Mouse (Mus musculus): ENCODE results near the gene Tob1. TPM values are rescaled to one million over a fixed set of nuclear protein-coding genes. Genes with fewer than 3 reads are reported as not detected.

Tob1 gene
- polyA plus RNA-seq, 1 experiment from 2014 or later: 41.2 TPM

DNA sequence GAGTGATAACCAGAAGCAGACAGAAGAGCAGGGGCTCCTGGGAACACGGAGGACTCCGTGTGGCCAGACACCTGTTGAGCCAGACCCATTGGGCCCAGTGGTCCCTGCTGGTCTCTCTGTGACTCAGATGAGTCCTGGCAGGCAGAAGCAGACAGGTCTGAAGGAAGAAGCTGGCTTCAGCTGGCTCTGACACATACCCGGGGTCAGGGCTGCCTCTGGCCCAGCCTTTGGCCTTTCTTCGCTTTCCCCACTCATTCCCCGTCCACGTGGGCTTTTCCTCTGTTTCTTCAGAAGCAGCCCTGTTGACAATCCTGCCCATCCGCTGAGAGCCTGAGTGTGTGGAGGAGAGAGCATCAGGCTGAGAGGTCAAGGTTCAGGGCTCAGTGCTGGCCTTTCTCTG lies 36.0 kb upstream of the Tob1 start:
- peaks cover 14% of the 10 kb centered on the region for H3K4me1 ChIP-seq (ENCODE audit: control insufficient read depth, insufficient read depth, low read length)
- H3K27me3 ChIP-seq (ENCODE audit: control insufficient read depth, insufficient read depth, low read length): no peaks in the 10 kb centered on the region
- 74% methylated on average over 7 of the region's 7 CpGs for WGBS
- no peak overlapping the region for H3K4me3 ChIP-seq (ENCODE audit: low read length)
- no peaks in the 10 kb centered on the region for H3K9me3 ChIP-seq (replicated peaks; ENCODE audit: control insufficient read depth, low read length)
- no peak for ATAC-seq (replicated peaks; ENCODE audit: extremely low read depth, insufficient read depth, low FRiP score)
- peak overlapping the region; percentile 54 for H3K9ac ChIP-seq (ENCODE audit: low read length)
- no peak overlapping the region for H3K4me2 ChIP-seq (ENCODE audit: low read depth, low read length)
- peak overlapping the region; percentile 73 for H3K27ac ChIP-seq (ENCODE audit: low read length)
- no peaks in the 10 kb centered on the region for H3K36me3 ChIP-seq (ENCODE audit: control insufficient read depth, insufficient read depth)

DNA sequence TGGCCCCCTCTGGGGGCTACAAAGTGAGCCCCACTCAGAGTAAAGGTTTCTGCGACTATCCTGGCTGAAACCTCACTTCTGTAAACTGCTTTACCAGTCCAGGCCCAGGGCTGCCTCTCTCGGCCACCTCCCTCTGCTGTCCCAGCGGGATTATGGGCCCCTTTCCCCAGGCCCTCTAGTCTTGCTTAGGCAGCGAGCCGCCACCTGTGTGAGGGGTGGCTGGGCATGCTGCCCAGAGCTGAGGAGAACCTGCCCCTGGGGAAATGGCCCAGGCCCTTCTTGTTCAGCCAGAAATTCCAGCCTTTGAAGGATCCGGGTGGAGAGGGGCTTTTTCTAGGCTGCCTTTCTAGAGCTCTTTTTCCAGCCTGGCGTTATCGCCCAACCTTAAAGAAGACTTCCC lies 35.6 kb upstream of the Tob1 start:
- H3K27ac ChIP-seq (ENCODE audit: low read length): peak overlapping the region; percentile 73
- H3K9me3 ChIP-seq (replicated peaks; ENCODE audit: control insufficient read depth, low read length): no peaks in the 10 kb centered on the region
- H3K4me3 ChIP-seq (ENCODE audit: low read length): no peak overlapping the region
- peak overlapping the region; percentile 54 for H3K9ac ChIP-seq (ENCODE audit: low read length)
- peak; percentile 78 for ATAC-seq (replicated peaks; ENCODE audit: extremely low read depth, insufficient read depth, low FRiP score)
- H3K4me1 ChIP-seq (ENCODE audit: control insufficient read depth, insufficient read depth, low read length): peaks cover 15% of the 10 kb centered on the region
- H3K36me3 ChIP-seq (ENCODE audit: control insufficient read depth, insufficient read depth): no peaks in the 10 kb centered on the region
- no peaks in the 10 kb centered on the region for H3K27me3 ChIP-seq (ENCODE audit: control insufficient read depth, insufficient read depth, low read length)
- 31% methylated on average over 8 of the region's 8 CpGs for WGBS
- no peak overlapping the region for H3K4me2 ChIP-seq (ENCODE audit: low read depth, low read length)

DNA sequence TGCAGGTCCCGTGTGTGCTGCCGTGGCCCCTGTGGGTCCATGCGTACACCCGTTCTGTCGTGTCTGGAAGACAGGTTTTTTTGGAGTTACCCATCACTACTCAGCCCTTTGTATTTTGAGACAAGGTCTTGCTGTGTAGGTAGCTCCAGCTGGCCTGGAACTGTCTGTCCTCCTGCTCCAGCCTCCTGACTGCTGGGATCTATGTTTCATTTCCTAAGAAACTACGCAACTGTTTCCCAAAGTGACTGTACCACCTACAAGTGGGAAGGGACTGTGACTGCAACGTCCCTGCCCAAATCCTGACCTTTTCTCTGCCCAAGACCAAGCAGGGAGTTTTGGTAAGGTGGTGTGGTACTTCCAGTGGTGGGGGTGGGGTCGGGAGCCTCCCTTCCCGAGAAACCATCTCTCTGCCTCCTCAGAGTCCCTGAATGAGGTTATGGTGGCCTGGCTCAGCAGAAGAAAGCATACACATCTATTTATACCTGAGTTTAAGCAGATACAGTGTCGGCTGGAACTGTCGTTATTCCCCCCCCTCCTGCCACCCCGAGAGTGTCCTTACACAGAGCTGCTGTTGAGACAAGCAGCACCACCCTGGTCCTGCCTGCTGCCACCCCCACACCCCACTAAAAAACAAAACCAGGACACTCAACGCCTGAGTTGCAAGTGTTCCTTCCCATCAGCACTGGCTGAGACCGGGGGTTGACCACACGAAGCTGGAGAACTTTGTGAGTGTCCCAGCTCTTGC lies 33.2 kb upstream of the Tob1 start:
- H3K27ac ChIP-seq (ENCODE audit: low read length): no peak overlapping the region
- peaks cover 15% of the 10 kb centered on the region for H3K4me1 ChIP-seq (ENCODE audit: control insufficient read depth, insufficient read depth, low read length)
- 68% methylated on average over 15 of the region's 15 CpGs for WGBS

DNA sequence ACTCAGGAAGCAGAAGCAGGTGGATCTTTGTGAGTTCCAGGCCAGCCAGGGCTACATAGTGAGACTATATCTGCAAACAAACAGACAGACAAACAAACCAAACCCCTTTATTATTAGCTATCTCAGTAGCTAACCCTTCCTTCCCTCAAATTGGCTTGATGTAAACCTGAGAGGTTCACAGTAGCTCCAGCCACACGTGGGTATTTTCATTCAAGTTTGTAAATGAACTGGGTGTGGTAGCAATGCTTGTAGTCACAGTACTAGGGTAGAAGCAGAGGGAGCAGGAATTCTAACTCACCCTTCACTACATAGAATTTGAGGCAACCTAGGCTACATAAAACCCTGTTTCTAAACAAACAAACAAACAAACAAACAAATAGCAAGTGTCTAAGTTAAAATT lies 31.5 kb upstream of the Tob1 start:
- Histone ChIP-seq H3K4me2 (ENCODE audit: low read depth, low read length) (no peak overlapping the region), H3K27ac (ENCODE audit: low read length) (no peak overlapping the region), H3K36me3 (ENCODE audit: control insufficient read depth, insufficient read depth) (no peaks in the 10 kb centered on the region), H3K9ac (ENCODE audit: low read length) (no peak overlapping the region), H3K27me3 (ENCODE audit: control insufficient read depth, insufficient read depth, low read length) (no peaks in the 10 kb centered on the region), H3K4me3 (ENCODE audit: low read length) (no peak overlapping the region), H3K9me3 (replicated peaks; ENCODE audit: control insufficient read depth, low read length) (no peaks in the 10 kb centered on the region), H3K4me1 (ENCODE audit: control insufficient read depth, insufficient read depth, low read length) (peaks cover 12% of the 10 kb centered on the region)
- no peak for ATAC-seq (replicated peaks; ENCODE audit: extremely low read depth, insufficient read depth, low FRiP score)
- 26% methylated on average over 1 of the region's 1 CpGs for WGBS

More for the DNA sequence above, 33.2 kb upstream of the Tob1 start:
- no peak for ATAC-seq (replicated peaks; ENCODE audit: extremely low read depth, insufficient read depth, low FRiP score)
- H3K9me3 ChIP-seq (replicated peaks; ENCODE audit: control insufficient read depth, low read length): no peaks in the 10 kb centered on the region
- no peak overlapping the region for H3K4me2 ChIP-seq (ENCODE audit: low read depth, low read length)
- no peak overlapping the region for H3K4me3 ChIP-seq (ENCODE audit: low read length)
- no peaks in the 10 kb centered on the region for H3K27me3 ChIP-seq (ENCODE audit: control insufficient read depth, insufficient read depth, low read length)
- H3K9ac ChIP-seq (ENCODE audit: low read length): no peak overlapping the region
- no peaks in the 10 kb centered on the region for H3K36me3 ChIP-seq (ENCODE audit: control insufficient read depth, insufficient read depth)

DNA sequence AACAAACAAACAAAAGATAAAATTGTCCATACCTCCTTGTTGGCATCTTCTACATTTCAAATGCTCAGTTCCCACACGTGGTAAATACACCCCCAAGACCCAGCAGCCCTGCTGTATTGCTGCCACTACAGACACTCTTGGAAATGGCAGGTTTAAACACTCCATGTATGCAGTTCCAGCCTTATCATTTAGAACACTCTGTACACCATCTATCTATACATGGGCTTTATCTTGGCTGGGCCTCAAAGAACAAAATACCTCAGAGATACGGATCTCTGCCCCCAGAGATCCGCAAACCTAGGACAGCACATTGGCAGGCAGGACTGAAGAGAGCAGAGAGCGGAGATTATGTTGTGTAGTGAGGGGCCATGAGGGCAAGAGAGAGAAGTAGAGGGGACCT lies 31.1 kb upstream of the Tob1 start:
- Histone ChIP-seq H3K4me2 (ENCODE audit: low read depth, low read length) (no peak overlapping the region), H3K27me3 (ENCODE audit: control insufficient read depth, insufficient read depth, low read length) (no peaks in the 10 kb centered on the region), H3K9me3 (replicated peaks; ENCODE audit: control insufficient read depth, low read length) (no peaks in the 10 kb centered on the region), H3K27ac (ENCODE audit: low read length) (no peak overlapping the region), H3K9ac (ENCODE audit: low read length) (no peak overlapping the region), H3K4me3 (ENCODE audit: low read length) (no peak overlapping the region), H3K36me3 (ENCODE audit: control insufficient read depth, insufficient read depth) (no peaks in the 10 kb centered on the region), H3K4me1 (ENCODE audit: control insufficient read depth, insufficient read depth, low read length) (peaks cover 12% of the 10 kb centered on the region)
- 44% methylated on average over 4 of the region's 4 CpGs for WGBS
- ATAC-seq (replicated peaks; ENCODE audit: extremely low read depth, insufficient read depth, low FRiP score): no peak

DNA sequence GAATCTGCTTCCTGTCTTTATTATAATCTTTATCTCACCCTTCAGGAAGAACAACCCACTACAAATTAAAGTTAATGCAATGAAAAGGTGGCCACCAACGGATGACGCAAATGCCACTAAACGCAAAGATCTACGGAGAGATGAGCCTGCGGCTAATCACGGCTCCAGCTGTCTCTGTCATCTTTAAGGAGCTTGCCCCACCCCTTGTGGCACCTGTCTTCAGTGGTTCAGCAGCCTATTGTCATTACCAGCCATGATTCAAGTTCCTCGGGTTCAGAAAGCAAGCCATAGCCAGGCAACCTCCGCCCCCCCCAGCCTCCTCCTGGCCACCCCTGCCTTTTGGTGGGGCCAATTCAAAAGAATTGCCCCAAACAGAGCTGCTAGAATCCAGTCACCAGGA lies 29.6 kb upstream of the Tob1 start:
- H3K4me1 ChIP-seq (ENCODE audit: control insufficient read depth, insufficient read depth, low read length): 0 out of 2 replicates have a peak, but pooled peaks cover 3% of the 10 kb centered on the region

DNA sequence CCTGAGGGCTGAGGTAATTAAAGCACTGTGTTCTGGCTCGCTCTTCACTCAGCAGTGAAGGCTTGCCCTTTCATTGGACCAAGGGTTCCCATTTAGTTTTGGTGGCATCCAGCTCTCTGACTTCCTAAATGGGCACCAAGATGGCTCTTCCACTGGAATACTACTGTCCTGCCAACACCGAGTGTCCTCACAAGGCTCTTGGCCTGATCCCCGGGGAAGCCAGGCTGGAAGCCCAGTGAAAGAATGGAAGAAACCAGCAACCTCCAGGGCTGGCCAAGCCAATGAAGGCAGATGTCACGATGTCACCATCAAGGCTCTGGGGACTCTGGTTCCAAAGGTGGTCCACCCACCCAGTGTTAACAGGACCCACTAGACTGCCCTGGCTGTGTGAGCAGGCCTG lies 28.5 kb upstream of the Tob1 start:
- Histone ChIP-seq H3K4me1 (ENCODE audit: control insufficient read depth, insufficient read depth, low read length) (0 out of 2 replicates have a peak, but pooled peaks cover 3% of the 10 kb centered on the region), H3K27me3 (ENCODE audit: control insufficient read depth, insufficient read depth, low read length) (no peaks in the 10 kb centered on the region), H3K27ac (ENCODE audit: low read length) (no peak overlapping the region), H3K9me3 (replicated peaks; ENCODE audit: control insufficient read depth, low read length) (no peaks in the 10 kb centered on the region), H3K4me3 (ENCODE audit: low read length) (no peak overlapping the region), H3K9ac (ENCODE audit: low read length) (no peak overlapping the region), H3K36me3 (ENCODE audit: control insufficient read depth, insufficient read depth) (no peaks in the 10 kb centered on the region), H3K4me2 (ENCODE audit: low read depth, low read length) (no peak overlapping the region)
- WGBS: 91% methylated on average over 4 of the region's 4 CpGs
- no peak for ATAC-seq (replicated peaks; ENCODE audit: extremely low read depth, insufficient read depth, low FRiP score)

More for the DNA sequence above, 29.6 kb upstream of the Tob1 start:
- H3K9ac ChIP-seq (ENCODE audit: low read length): no peak overlapping the region
- no peaks in the 10 kb centered on the region for H3K9me3 ChIP-seq (replicated peaks; ENCODE audit: control insufficient read depth, low read length)
- H3K27ac ChIP-seq (ENCODE audit: low read length): no peak overlapping the region
- 84% methylated on average over 8 of the region's 8 CpGs for WGBS
- ATAC-seq (replicated peaks; ENCODE audit: extremely low read depth, insufficient read depth, low FRiP score): no peak
- H3K4me3 ChIP-seq (ENCODE audit: low read length): no peak overlapping the region
- H3K4me2 ChIP-seq (ENCODE audit: low read depth, low read length): no peak overlapping the region
- H3K36me3 ChIP-seq (ENCODE audit: control insufficient read depth, insufficient read depth): no peaks in the 10 kb centered on the region
- H3K27me3 ChIP-seq (ENCODE audit: control insufficient read depth, insufficient read depth, low read length): no peaks in the 10 kb centered on the region

DNA sequence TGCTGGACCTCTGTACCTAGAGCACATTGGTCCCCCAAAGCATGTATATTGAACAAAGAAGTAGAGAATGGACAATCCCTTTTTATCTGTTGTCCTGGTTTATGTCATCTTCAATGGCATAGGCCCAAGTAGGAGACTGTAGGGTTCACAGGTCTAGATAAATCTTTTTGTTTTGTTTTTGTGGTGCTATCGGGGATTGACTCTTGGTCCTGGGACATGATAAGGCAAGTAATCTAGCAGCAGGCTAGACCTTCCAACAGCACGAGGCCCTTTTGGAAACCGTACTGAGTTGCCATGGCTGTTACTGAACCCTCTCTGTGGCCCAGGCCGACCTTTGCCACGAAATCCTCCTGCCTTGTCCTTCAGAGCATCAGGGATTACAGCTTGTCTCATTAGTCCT lies 28.1 kb upstream of the Tob1 start:
- no peaks in the 10 kb centered on the region for H3K9me3 ChIP-seq (replicated peaks; ENCODE audit: control insufficient read depth, low read length)
- 72% methylated on average over 5 of the region's 5 CpGs for WGBS
- 0 out of 2 replicates have a peak, but pooled peaks cover 3% of the 10 kb centered on the region for H3K4me1 ChIP-seq (ENCODE audit: control insufficient read depth, insufficient read depth, low read length)
- no peak overlapping the region for H3K4me3 ChIP-seq (ENCODE audit: low read length)
- H3K36me3 ChIP-seq (ENCODE audit: control insufficient read depth, insufficient read depth): no peaks in the 10 kb centered on the region
- no peak overlapping the region for H3K9ac ChIP-seq (ENCODE audit: low read length)
- ATAC-seq (replicated peaks; ENCODE audit: extremely low read depth, insufficient read depth, low FRiP score): no peak
- no peaks in the 10 kb centered on the region for H3K27me3 ChIP-seq (ENCODE audit: control insufficient read depth, insufficient read depth, low read length)
- H3K27ac ChIP-seq (ENCODE audit: low read length): no peak overlapping the region
- no peak overlapping the region for H3K4me2 ChIP-seq (ENCODE audit: low read depth, low read length)

DNA sequence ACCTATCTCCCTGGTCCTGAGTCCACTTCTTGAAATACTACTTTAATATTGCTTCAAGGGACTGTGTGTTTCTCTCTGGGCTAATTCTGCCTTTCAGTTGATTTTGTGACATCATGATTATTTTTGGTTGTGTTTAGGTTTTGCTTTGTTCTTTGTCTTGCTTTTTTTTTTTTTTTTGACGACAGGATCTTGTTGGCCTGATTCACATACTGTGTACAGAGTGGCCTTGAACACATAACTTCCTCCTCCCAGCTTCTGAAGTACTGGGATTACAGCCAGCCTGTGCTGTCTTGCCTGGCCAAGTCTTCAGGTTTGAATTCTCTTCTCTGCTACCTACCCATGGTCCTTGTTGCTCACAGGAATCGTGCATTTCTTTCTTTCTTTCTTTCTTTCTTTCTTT lies 27.6 kb upstream of the Tob1 start:
- ATAC-seq (replicated peaks; ENCODE audit: extremely low read depth, insufficient read depth, low FRiP score): no peak
- 67% methylated on average over 2 of the region's 2 CpGs for WGBS
- Histone ChIP-seq H3K36me3 (ENCODE audit: control insufficient read depth, insufficient read depth) (no peaks in the 10 kb centered on the region), H3K27me3 (ENCODE audit: control insufficient read depth, insufficient read depth, low read length) (no peaks in the 10 kb centered on the region), H3K4me2 (ENCODE audit: low read depth, low read length) (no peak overlapping the region), H3K27ac (ENCODE audit: low read length) (no peak overlapping the region), H3K4me1 (ENCODE audit: control insufficient read depth, insufficient read depth, low read length) (0 out of 2 replicates have a peak, but pooled peaks cover 3% of the 10 kb centered on the region), H3K4me3 (ENCODE audit: low read length) (no peak overlapping the region), H3K9ac (ENCODE audit: low read length) (no peak overlapping the region), H3K9me3 (replicated peaks; ENCODE audit: control insufficient read depth, low read length) (no peaks in the 10 kb centered on the region)
